Mouse (Mus musculus): Measurements from ENCODE around the gene Mlec. TPM values are rescaled to one million over a fixed set of nuclear protein-coding genes. Genes with fewer than 3 reads are reported as not detected.

The Mlec gene
- total and polyA plus RNA-seq, 2 experiments: 33.7 to 40.8 TPM

DNA sequence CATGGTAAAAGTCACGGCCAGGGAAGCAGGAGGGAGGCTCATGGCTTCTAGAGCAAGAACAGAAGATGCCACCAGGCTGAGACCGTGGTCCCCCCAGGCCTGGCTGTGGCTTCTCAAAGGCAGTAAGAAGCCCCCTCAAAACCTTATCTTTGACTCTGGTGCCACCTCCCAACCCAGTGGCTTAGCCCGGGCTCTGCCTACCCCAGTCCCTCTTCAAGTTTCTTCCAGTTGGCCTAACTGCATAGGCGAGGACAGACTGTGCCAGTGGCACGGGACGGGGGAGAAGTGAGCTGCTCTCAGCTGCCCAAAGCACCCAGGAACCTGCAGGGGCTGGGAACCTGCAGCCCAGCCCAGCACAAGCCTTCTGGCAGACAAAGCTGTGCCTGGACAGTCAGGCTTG lies 33.3 kb downstream of the Mlec start:
- H3K27ac ChIP-seq (replicated peaks; ENCODE audit: insufficient read depth, low read depth, low read length): no peak overlapping the region
- peaks cover 6% of the 10 kb centered on the region; the same call in 1 of the 2 replicates for H3K36me3 ChIP-seq (ENCODE audit: control insufficient read depth, insufficient read depth, low read length)
- H3K9ac ChIP-seq (ENCODE audit: low read depth, low read length): no peak overlapping the region
- TF ChIP-seq POLR2A (IDR thresholded peaks at IDR 0.05; ENCODE audit: extremely low read depth, insufficient read depth, low read length): no peak
- TF ChIP-seq CTCF (IDR thresholded peaks at IDR 0.05; ENCODE audit: low read depth, low read length): no peak
- H3K4me3 ChIP-seq (ENCODE audit: insufficient read depth, low read depth, low read length): no peak overlapping the region
- H3K4me1 ChIP-seq (ENCODE audit: control insufficient read depth, insufficient read depth, low read length): no peaks in the 10 kb centered on the region
- WGBS: 91% methylated on average over 6 of the region's 6 CpGs
- H3K27me3 ChIP-seq (ENCODE audit: control insufficient read depth, insufficient read depth, low read length): no peaks in the 10 kb centered on the region
- DNase-seq (ENCODE audit: extremely low read depth, low read depth, low spot score): no peak
- H3K79me2 ChIP-seq (ENCODE audit: control insufficient read depth, insufficient read depth, low read length): no peaks in the 10 kb centered on the region

GRCm38 (mm10) chr5:115120978-115121377 lies 37.0 kb downstream of the Mlec start:
- no peak overlapping the region for H3K9ac ChIP-seq (ENCODE audit: low read depth, low read length)

DNA sequence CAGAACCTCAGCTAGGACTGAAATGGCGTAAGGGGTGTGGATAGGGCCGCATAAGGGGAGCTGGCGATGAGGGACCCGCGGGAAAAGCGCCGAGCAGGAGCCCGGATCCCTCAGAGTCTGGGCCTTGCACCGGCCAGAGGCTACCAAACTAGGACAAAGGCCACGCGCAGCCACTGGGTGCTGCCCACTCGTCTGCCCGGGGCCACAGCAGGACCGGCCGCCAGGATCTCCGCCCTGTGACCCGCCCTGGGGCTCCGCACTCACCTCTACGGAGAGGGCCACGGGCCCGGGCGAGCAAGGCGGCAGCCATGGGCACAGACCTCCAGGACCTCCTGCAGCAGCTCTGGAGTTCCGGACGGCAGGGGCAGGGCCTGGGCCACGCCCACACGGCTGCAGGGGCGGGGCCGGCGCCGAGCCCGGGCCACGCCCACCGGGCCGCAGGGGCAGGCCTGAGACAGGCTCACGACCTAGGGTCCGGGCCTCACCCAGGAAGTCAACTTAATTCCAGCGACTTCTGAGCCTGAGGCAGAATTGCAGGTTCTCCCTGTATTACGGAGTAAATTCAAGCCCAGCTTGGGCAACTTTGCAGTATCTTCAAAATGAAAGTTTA lies 38.9 kb downstream of the Mlec start, which contains the start of gene Acads:
TSS of gene Acads (minus strand) at position 386 of the 610 bp plus-strand sequence.
- under 1% methylated on average over 39 of the region's 39 CpGs for WGBS
- Histone ChIP-seq H3K4me3 (ENCODE audit: insufficient read depth, low read depth, low read length) (peak within 1 kb of the TSS; percentile 93), H3K79me2 (ENCODE audit: control insufficient read depth, insufficient read depth, low read length) (peaks cover 3% of the 10 kb centered on the region; the same call in 1 of the 2 replicates), H3K36me3 (ENCODE audit: control insufficient read depth, insufficient read depth, low read length) (no peaks in the 10 kb centered on the region; the same call in 1 of the 2 replicates), H3K4me1 (ENCODE audit: control insufficient read depth, insufficient read depth, low read length) (peaks cover 14% of the 10 kb centered on the region), H3K27me3 (ENCODE audit: control insufficient read depth, insufficient read depth, low read length) (no peaks in the 10 kb centered on the region), H3K9ac (ENCODE audit: low read depth, low read length) (peak within 1 kb of the TSS; percentile 87), H3K27ac (replicated peaks; ENCODE audit: insufficient read depth, low read depth, low read length) (peak within 1 kb of the TSS; percentile 92)
- TF ChIP-seq CTCF (IDR thresholded peaks at IDR 0.05; ENCODE audit: low read depth, low read length) (no peak), POLR2A (IDR thresholded peaks at IDR 0.05; ENCODE audit: extremely low read depth, insufficient read depth, low read length) (peak; percentile 59)
- peak; percentile 73 for DNase-seq (ENCODE audit: extremely low read depth, low read depth, low spot score)

More at GRCm38 (mm10) chr5:115120978-115121377, 37.0 kb downstream of the Mlec start:
- 96% methylated on average over 5 of the region's 5 CpGs for WGBS
- Histone ChIP-seq H3K27ac (replicated peaks; ENCODE audit: insufficient read depth, low read depth, low read length) (no peak overlapping the region), H3K4me3 (ENCODE audit: insufficient read depth, low read depth, low read length) (no peak overlapping the region), H3K79me2 (ENCODE audit: control insufficient read depth, insufficient read depth, low read length) (peaks cover 3% of the 10 kb centered on the region; the same call in 1 of the 2 replicates), H3K4me1 (ENCODE audit: control insufficient read depth, insufficient read depth, low read length) (peaks cover 10% of the 10 kb centered on the region; the same call in 1 of the 2 replicates), H3K27me3 (ENCODE audit: control insufficient read depth, insufficient read depth, low read length) (no peaks in the 10 kb centered on the region), H3K36me3 (ENCODE audit: control insufficient read depth, insufficient read depth, low read length) (no peaks in the 10 kb centered on the region; the same call in 1 of the 2 replicates)
- no peak for DNase-seq (ENCODE audit: extremely low read depth, low read depth, low spot score)
- TF ChIP-seq POLR2A (IDR thresholded peaks at IDR 0.05; ENCODE audit: extremely low read depth, insufficient read depth, low read length) (no peak), CTCF (IDR thresholded peaks at IDR 0.05; ENCODE audit: low read depth, low read length) (no peak)

GRCm38 (mm10) chr5:115117467-115117866 lies 40.5 kb downstream of the Mlec start:
- Histone ChIP-seq H3K27me3 (ENCODE audit: control insufficient read depth, insufficient read depth, low read length) (no peaks in the 10 kb centered on the region), H3K27ac (replicated peaks; ENCODE audit: insufficient read depth, low read depth, low read length) (no peak overlapping the region), H3K4me1 (ENCODE audit: control insufficient read depth, insufficient read depth, low read length) (peaks cover 14% of the 10 kb centered on the region), H3K9ac (ENCODE audit: low read depth, low read length) (no peak overlapping the region), H3K36me3 (ENCODE audit: control insufficient read depth, insufficient read depth, low read length) (no peaks in the 10 kb centered on the region; the same call in 1 of the 2 replicates), H3K79me2 (ENCODE audit: control insufficient read depth, insufficient read depth, low read length) (peaks cover 3% of the 10 kb centered on the region; the same call in 1 of the 2 replicates), H3K4me3 (ENCODE audit: insufficient read depth, low read depth, low read length) (peak overlapping the region; percentile 2; the same call in 1 of the 2 replicates)
- WGBS: 48% methylated on average over 13 of the region's 13 CpGs
- peak; percentile 51 for DNase-seq (ENCODE audit: extremely low read depth, low read depth, low spot score)
- TF ChIP-seq POLR2A (IDR thresholded peaks at IDR 0.05; ENCODE audit: extremely low read depth, insufficient read depth, low read length) (no peak), CTCF (IDR thresholded peaks at IDR 0.05; ENCODE audit: low read depth, low read length) (no peak)

DNA sequence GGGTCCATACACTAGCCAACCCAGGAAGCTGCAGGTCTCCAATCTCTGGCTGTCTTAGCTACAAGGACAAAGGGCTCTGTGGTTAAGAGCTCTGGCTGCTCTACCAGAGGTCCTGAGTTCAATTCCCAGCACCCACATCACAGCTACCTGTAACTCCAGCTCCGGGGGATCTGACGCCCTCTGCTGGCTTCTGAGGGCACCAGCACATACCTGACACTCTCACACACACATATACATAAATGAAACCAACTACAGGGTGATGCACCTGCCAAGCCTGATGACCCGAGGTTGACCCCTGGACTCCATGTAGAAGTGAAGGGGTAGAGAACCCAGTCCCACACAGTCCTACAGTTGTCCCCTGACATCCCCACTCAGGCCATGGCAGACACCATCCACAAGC lies 41.6 kb downstream of the Mlec start:
- H3K4me1 ChIP-seq (ENCODE audit: control insufficient read depth, insufficient read depth, low read length): peaks cover 14% of the 10 kb centered on the region
- H3K27ac ChIP-seq (replicated peaks; ENCODE audit: insufficient read depth, low read depth, low read length): no peak overlapping the region
- no peak for TF ChIP-seq POLR2A (IDR thresholded peaks at IDR 0.05; ENCODE audit: extremely low read depth, insufficient read depth, low read length)
- peak; percentile 39; the same call in 1 of the 2 replicates for TF ChIP-seq CTCF (IDR thresholded peaks at IDR 0.05; ENCODE audit: low read depth, low read length)
- H3K9ac ChIP-seq (ENCODE audit: low read depth, low read length): no peak overlapping the region
- H3K27me3 ChIP-seq (ENCODE audit: control insufficient read depth, insufficient read depth, low read length): no peaks in the 10 kb centered on the region
- peaks cover 3% of the 10 kb centered on the region; the same call in 1 of the 2 replicates for H3K36me3 ChIP-seq (ENCODE audit: control insufficient read depth, insufficient read depth, low read length)
- 95% methylated on average over 3 of the region's 3 CpGs for WGBS
- no peak overlapping the region for H3K4me3 ChIP-seq (ENCODE audit: insufficient read depth, low read depth, low read length)
- H3K79me2 ChIP-seq (ENCODE audit: control insufficient read depth, insufficient read depth, low read length): peaks cover 3% of the 10 kb centered on the region; the same call in 1 of the 2 replicates
- no peak for DNase-seq (ENCODE audit: extremely low read depth, low read depth, low spot score)

- Histone ChIP-seq H3K9ac (ENCODE audit: low read depth, low read length) (no peak overlapping the region), H3K36me3 (ENCODE audit: control insufficient read depth, insufficient read depth, low read length) (peaks cover 6% of the 10 kb centered on the region; the same call in 1 of the 2 replicates), H3K4me1 (ENCODE audit: control insufficient read depth, insufficient read depth, low read length) (peaks cover 14% of the 10 kb centered on the region), H3K4me3 (ENCODE audit: insufficient read depth, low read depth, low read length) (no peak overlapping the region), H3K27ac (replicated peaks; ENCODE audit: insufficient read depth, low read depth, low read length) (no peak overlapping the region), H3K27me3 (ENCODE audit: control insufficient read depth, insufficient read depth, low read length) (no peaks in the 10 kb centered on the region), H3K79me2 (ENCODE audit: control insufficient read depth, insufficient read depth, low read length) (peaks cover 3% of the 10 kb centered on the region; the same call in 1 of the 2 replicates)
- peak; percentile 74 for DNase-seq (ENCODE audit: extremely low read depth, low read depth, low spot score)
- TF ChIP-seq POLR2A (IDR thresholded peaks at IDR 0.05; ENCODE audit: extremely low read depth, insufficient read depth, low read length): no peak
- no peak for TF ChIP-seq CTCF (IDR thresholded peaks at IDR 0.05; ENCODE audit: low read depth, low read length)
- 31% methylated on average over 8 of the region's 8 CpGs for WGBS
Measured at GRCm38 (mm10) chr5:115114501-115114900, 43.5 kb downstream of the Mlec start.

All from liver, adult 2 months (tissue).